Mouse (Mus musculus) lung, postnatal 0 days (tissue): ENCODE measurements at regions not wholly inside any gene's neighbourhood (a gene's known extent, or its start where the extent isn't known, plus 50 kb on each side); places are given as distances from the start of the nearest gene placed in this dataset.
"Not testable (repeated sequence)": the region's sequence is repeated elsewhere in the genome, so short reads cannot be mapped to it uniquely, and the experiment has no call there.

Source experiments
- ATAC-seq: fragments of 200-750 bp; cut with Nextera tagmentation; 2 replicates; pipeline ENCODE4 v1.8.0; 2017; ENCODE audit warnings: moderate library complexity
- DNase-seq: peaks from one replicate; pipeline ENCODE4 v3.0.0-alpha.2; 2016; ENCODE audit warnings: low spot score
- H3K27ac ChIP-seq: fragments of 300-500 bp; sonication (generic); 2 replicates; pipeline ENCODE4 v1.5.1; 2014; ENCODE audit warnings: antibody characterized with exemption, mild to moderate bottlenecking, low read length, mixed read lengths
- H3K27me3 ChIP-seq: fragments of 300-500 bp; sonication (generic); replicated peaks from 2 replicates; pipeline ENCODE4 v1.6.1; 2014; ENCODE audit warnings: low read length, mixed read lengths; ENCODE audit not compliant: insufficient read depth
- H3K36me3 ChIP-seq: fragments of 300-500 bp; sonication (generic); 2 replicates; pipeline ENCODE4 v1.6.1; 2014; ENCODE audit warnings: low read length, mixed read lengths; ENCODE audit not compliant: insufficient read depth
- H3K4me1 ChIP-seq: fragments of 300-500 bp; sonication (generic); 2 replicates; pipeline ENCODE4 v1.6.1; 2014; ENCODE audit warnings: antibody characterized with exemption, low read depth, low read length, mixed read lengths; ENCODE audit not compliant: insufficient read depth
- H3K4me2 ChIP-seq: fragments of 300-500 bp; sonication (generic); replicated peaks from 2 replicates; pipeline ENCODE4 v1.6.1; 2014; ENCODE audit warnings: low read depth, mild to moderate bottlenecking, low read length, moderate library complexity, mixed read lengths
- H3K4me3 ChIP-seq: fragments of 300-500 bp; sonication (generic); 2 replicates; pipeline ENCODE4 v1.5.1; 2014; ENCODE audit warnings: low read depth, low read length
- H3K9ac ChIP-seq: fragments of 300-500 bp; sonication (generic); replicated peaks from 2 replicates; pipeline ENCODE4 v1.6.1; 2014; ENCODE audit warnings: low read depth, mild to moderate bottlenecking
- H3K9me3 ChIP-seq: fragments of 300-500 bp; sonication (generic); 2 replicates; pipeline ENCODE4 v1.6.1; 2016; ENCODE audit warnings: low read length, mixed read lengths
- CTCF ChIP-seq: IDR thresholded peaks from 2 replicates; pipeline ENCODE4 v1.5.1; 2016; ENCODE audit warnings: antibody characterized with exemption, mild to moderate bottlenecking
- EP300 ChIP-seq: IDR thresholded peaks from 2 replicates; pipeline ENCODE4 v1.6.1; 2016; ENCODE audit warnings: antibody characterized with exemption, mild to moderate bottlenecking, control low read depth
- WGBS: fragments of 180-500 bp; shearing (Covaris S2); extraction: QIAGEN DNeasy Blood & Tissue Kit; methylation state at CpG from one replicate; pipeline ENCODE4 v1.1.7; 2014; 5-methylcytosine and 5-hydroxymethylcytosine counted together

GRCm38 (mm10) chr16:76474481-76474880 is 100.9 kb upstream of the Nrip1 start:
- H3K4me1 ChIP-seq: no peaks in the 10 kb centered on the region
- no peaks in the 10 kb centered on the region for H3K36me3 ChIP-seq
- ATAC-seq (no peak), DNase-seq (no peak)
- H3K27ac ChIP-seq: no peak overlapping the region
- WGBS: 86% methylated on average over 6 of the region's 6 CpGs
- H3K9ac ChIP-seq: no peak overlapping the region
- no peak overlapping the region for H3K4me2 ChIP-seq
- no peak overlapping the region for H3K4me3 ChIP-seq
- H3K27me3 ChIP-seq: no peaks in the 10 kb centered on the region
- TF ChIP-seq EP300 (no peak), CTCF (no peak)
- H3K9me3 ChIP-seq: no peaks in the 10 kb centered on the region

- 70% methylated on average over 3 of the region's 3 CpGs for WGBS
These were observed 98.8 kb upstream of the Nrip1 start for GRCm38 (mm10) chr16:76472386-76472785.

GRCm38 (mm10) chr16:76471081-76471480 is 97.5 kb upstream of the Nrip1 start:
- Histone ChIP-seq H3K9me3 (no peaks in the 10 kb centered on the region), H3K4me1 (no peaks in the 10 kb centered on the region), H3K27me3 (no peaks in the 10 kb centered on the region), H3K36me3 (no peaks in the 10 kb centered on the region), H3K27ac (no peak overlapping the region), H3K4me3 (no peak overlapping the region), H3K4me2 (no peak overlapping the region), H3K9ac (no peak overlapping the region)
- WGBS: 58% methylated on average over 3 of the region's 3 CpGs
- DNase-seq (no peak), ATAC-seq (no peak)
- no peak for TF ChIP-seq CTCF
- TF ChIP-seq EP300: no peak

More at GRCm38 (mm10) chr16:76472386-76472785, 98.8 kb upstream of the Nrip1 start:
- Histone ChIP-seq H3K9ac (no peak overlapping the region), H3K27ac (no peak overlapping the region), H3K9me3 (no peaks in the 10 kb centered on the region), H3K4me2 (no peak overlapping the region), H3K27me3 (no peaks in the 10 kb centered on the region), H3K4me3 (no peak overlapping the region), H3K4me1 (no peaks in the 10 kb centered on the region), H3K36me3 (no peaks in the 10 kb centered on the region)
- DNase-seq: no peak
- TF ChIP-seq EP300 (no peak), CTCF (no peak)
- ATAC-seq: no peak

GRCm38 (mm10) chr16:76459521-76459920 is 85.9 kb upstream of the Nrip1 start:
- ATAC-seq (no peak), DNase-seq (no peak)
- Histone ChIP-seq H3K27ac (no peak overlapping the region), H3K4me1 (no peaks in the 10 kb centered on the region), H3K27me3 (no peaks in the 10 kb centered on the region), H3K36me3 (no peaks in the 10 kb centered on the region), H3K4me3 (no peak overlapping the region), H3K9ac (no peak overlapping the region), H3K4me2 (no peak overlapping the region), H3K9me3 (no peaks in the 10 kb centered on the region)
- WGBS: 92% methylated on average over 1 of the region's 1 CpGs
- no peak for TF ChIP-seq CTCF
- no peak for TF ChIP-seq EP300

- not testable (repeated sequence) for H3K4me1 ChIP-seq, ATAC-seq, H3K27me3 ChIP-seq, H3K27ac ChIP-seq, H3K4me3 ChIP-seq, DNase-seq, H3K4me2 ChIP-seq, H3K36me3 ChIP-seq, H3K9ac ChIP-seq, H3K9me3 ChIP-seq
- WGBS: 45% methylated on average over 2 of the region's 2 CpGs
These were observed 82.6 kb upstream of the Nrip1 start for GRCm38 (mm10) chr16:76456300-76456599.

GRCm38 (mm10) chr16:76455499-76456299 is 82.1 kb upstream of the Nrip1 start:
- H3K9me3 ChIP-seq: no peaks in the 10 kb centered on the region
- H3K27ac ChIP-seq: no peak overlapping the region
- no peaks in the 10 kb centered on the region for H3K27me3 ChIP-seq
- H3K36me3 ChIP-seq: no peaks in the 10 kb centered on the region
- H3K4me2 ChIP-seq: no peak overlapping the region
- no peak overlapping the region for H3K4me3 ChIP-seq
- H3K9ac ChIP-seq: no peak overlapping the region
- 55% methylated on average over 9 of the region's 9 CpGs for WGBS
- DNase-seq: no peak
- TF ChIP-seq CTCF: no peak
- TF ChIP-seq EP300: no peak
- no peaks in the 10 kb centered on the region for H3K4me1 ChIP-seq
- no peak for ATAC-seq
